Mouse (Mus musculus) ES-E14 (cell line): ENCODE measurements around the gene Xirp1. TPM values are rescaled to one million over a fixed set of nuclear protein-coding genes. Genes with fewer than 3 reads are reported as not detected.
A peak's percentile ranks its signal among the peaks of the same experiment; 100 is the strongest.

ENCODE experiments used
- DNase-seq: peaks from one replicate; pipeline ENCODE4 v3.0.0-alpha.2; 2013; ENCODE audit warnings: low read depth, low spot score
- H3K27ac ChIP-seq: 2 replicates; pipeline ENCODE4 v1.5.1; 2012; ENCODE audit warnings: low read depth, mild to moderate bottlenecking, low read length, moderate library complexity, mixed read lengths; ENCODE audit not compliant: poor library complexity, insufficient read depth, severe bottlenecking
- H3K36me3 ChIP-seq: 2 replicates; pipeline ENCODE4 v1.6.1; 2012; ENCODE audit warnings: mild to moderate bottlenecking, low read length, moderate library complexity, mixed read lengths; ENCODE audit not compliant: control insufficient read depth, poor library complexity, insufficient read depth, severe bottlenecking
- H3K4me1 ChIP-seq, 2 experiments: fragments of 150-350 bp in 1 of 2; sonication (generic) in 1 of 2; 2 replicates each; pipeline ENCODE4 v1.6.1; 2012; ENCODE audit warnings: low read length in 2 of 2, mild to moderate bottlenecking in 1 of 2, mixed read lengths in 1 of 2; ENCODE audit not compliant: control insufficient read depth in 2 of 2, insufficient read depth in 2 of 2, poor library complexity in 1 of 2
- H3K4me3 ChIP-seq, 2 experiments: fragments of 150-350 bp in 1 of 2; sonication (generic) in 1 of 2; 2 replicates each; pipeline ENCODE4 v1.5.1; 2012; ENCODE audit warnings: low read length in 2 of 2, low read depth in 1 of 2, mild to moderate bottlenecking in 1 of 2, mixed read lengths in 1 of 2; ENCODE audit not compliant: insufficient read depth in 1 of 2, poor library complexity in 1 of 2, severe bottlenecking in 1 of 2
- H3K9ac ChIP-seq: 2 replicates; pipeline ENCODE4 v1.6.1; 2012; ENCODE audit warnings: low read depth, mild to moderate bottlenecking, low read length, mixed read lengths; ENCODE audit not compliant: poor library complexity, insufficient read depth, severe bottlenecking
- H3K9me3 ChIP-seq: fragments of 150-350 bp; sonication (generic); 2 replicates; pipeline ENCODE4 v1.6.1; 2012; ENCODE audit warnings: low read depth, mild to moderate bottlenecking, low read length; ENCODE audit not compliant: control insufficient read depth, insufficient read depth
- CHD2 ChIP-seq: IDR thresholded peaks from 2 replicates; pipeline ENCODE4 v1.6.1; 2014; ENCODE audit warnings: mild to moderate bottlenecking, low read depth, low read length, inconsistent platforms
- HCFC1 ChIP-seq: IDR thresholded peaks from 2 replicates; pipeline ENCODE4 v1.6.1; 2012; ENCODE audit warnings: low read length, inconsistent platforms, borderline replicate concordance; ENCODE audit not compliant: insufficient read depth
- MAFK ChIP-seq: IDR thresholded peaks from 2 replicates; pipeline ENCODE4 v1.6.1; 2014; ENCODE audit warnings: mild to moderate bottlenecking, low read depth, low read length, inconsistent platforms; ENCODE audit not compliant: insufficient read depth
- ZC3H11A ChIP-seq: IDR thresholded peaks from 2 replicates; pipeline ENCODE4 v1.6.1; 2012; ENCODE audit warnings: low read depth, mild to moderate bottlenecking, inconsistent platforms, low read length, borderline replicate concordance
- ZNF384 ChIP-seq: IDR thresholded peaks from 2 replicates; pipeline ENCODE4 v1.6.1; 2012; ENCODE audit warnings: low read depth, low read length, inconsistent platforms
- in situ Hi-C, 2 experiments: fragments of 600-800 bp; cut with MboI; formaldehyde crosslinking; loops; one replicate each; pipeline ENCODE4 v1.15.1; 2025; ENCODE audit warnings: low sequenced_read_pairs in 2 of 2, inconsistent platforms in 1 of 2; ENCODE audit not compliant: unreplicated experiment in 2 of 2
- total RNA-seq: library from RNA; depleted of rRNA; stranded (reverse); fragments of 300-350 nt; gene quantifications from 2 replicates; pipeline ENCODE4 v1.2.3, GENCODE M21; 2012

The Xirp1 gene
- total RNA-seq, 1 experiment = 0.13 TPM

DNA sequence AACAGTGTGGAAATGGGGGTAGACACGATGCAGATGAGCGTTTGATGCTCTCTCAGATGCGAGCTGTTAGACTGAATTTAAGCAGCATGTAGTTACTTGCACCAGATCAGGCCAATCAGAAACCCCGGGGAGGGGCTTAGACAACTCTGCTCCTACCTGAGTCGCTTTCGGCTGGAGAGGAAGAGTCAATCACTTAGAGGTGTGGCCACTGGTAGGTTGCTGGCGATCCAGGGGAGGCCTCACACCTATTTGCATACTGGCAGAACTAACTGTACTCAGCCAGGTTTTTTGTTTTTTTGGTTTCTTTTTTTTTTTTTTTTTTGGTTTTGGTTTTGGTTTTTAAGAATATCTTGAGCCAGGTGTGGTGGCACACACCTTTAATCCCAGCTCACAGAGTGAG lies 35.1 kb downstream of the Xirp1 start:
- no peaks in the 10 kb centered on the region for H3K36me3 ChIP-seq
- no peaks in the 10 kb centered on the region for H3K9me3 ChIP-seq
- H3K27ac ChIP-seq = no peak overlapping the region
- H3K4me1 ChIP-seq = peaks cover 1 to 26% of the 10 kb centered on the region in 2 experiments; a peak in 2 of 4 replicates
- peak; percentile 75 for DNase-seq
- H3K4me3 ChIP-seq = no peak overlapping the region
- in situ Hi-C loops = no loop called here
- H3K9ac ChIP-seq = no peak overlapping the region
- TF ChIP-seq CHD2 (no peak), ZC3H11A (no peak), MAFK (no peak), HCFC1 (no peak), ZNF384 (peak; percentile 17; the same call in 1 of the 2 replicates)

DNA sequence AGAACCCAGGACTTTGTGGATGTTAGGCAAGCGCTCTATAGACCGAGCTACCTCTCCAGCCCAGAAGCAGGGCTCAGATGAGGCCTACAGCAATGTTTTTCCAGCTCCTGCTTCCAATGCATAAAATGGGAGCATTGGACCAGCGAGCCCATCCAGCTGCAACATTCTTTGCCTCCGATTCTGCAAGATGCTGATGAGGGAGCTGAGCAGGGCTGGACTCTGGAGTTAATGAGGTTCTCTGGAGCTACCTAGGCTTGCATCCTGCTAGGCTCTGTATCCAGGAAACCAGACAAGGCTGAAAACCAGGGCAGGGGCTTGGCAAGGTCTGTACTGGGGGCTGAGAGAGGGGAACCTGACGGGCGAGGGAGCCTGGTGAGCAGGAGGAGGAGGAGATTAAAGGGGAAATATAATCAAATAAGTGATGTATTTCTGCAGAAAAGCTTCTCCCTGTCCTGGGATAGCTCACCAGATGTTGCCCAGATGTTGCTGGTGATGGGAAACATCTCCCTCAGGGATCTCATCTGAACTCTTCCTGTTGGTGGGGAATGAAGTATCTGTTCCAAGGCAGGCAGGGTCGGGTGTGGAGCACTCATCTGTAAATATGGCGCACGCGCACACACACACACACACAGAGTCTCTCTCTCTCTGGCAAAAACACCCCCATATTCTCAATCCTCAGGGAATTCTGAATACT lies 37.4 kb downstream of the Xirp1 start:
- Histone ChIP-seq H3K27ac (peak overlapping the region; percentile 19; the same call in 1 of the 2 replicates), H3K9ac (no peak overlapping the region), H3K9me3 (no peaks in the 10 kb centered on the region), H3K4me3 (no peak overlapping the region), H3K4me1 (peaks cover 4 to 26% of the 10 kb centered on the region in 2 experiments; a peak in 2 of 4 replicates), H3K36me3 (no peaks in the 10 kb centered on the region; the same call in 1 of the 2 replicates)
- DNase-seq = no peak
- in situ Hi-C loops = no loop called here
- TF ChIP-seq ZC3H11A (no peak), HCFC1 (no peak), ZNF384 (no peak), MAFK (no peak), CHD2 (no peak)

DNA sequence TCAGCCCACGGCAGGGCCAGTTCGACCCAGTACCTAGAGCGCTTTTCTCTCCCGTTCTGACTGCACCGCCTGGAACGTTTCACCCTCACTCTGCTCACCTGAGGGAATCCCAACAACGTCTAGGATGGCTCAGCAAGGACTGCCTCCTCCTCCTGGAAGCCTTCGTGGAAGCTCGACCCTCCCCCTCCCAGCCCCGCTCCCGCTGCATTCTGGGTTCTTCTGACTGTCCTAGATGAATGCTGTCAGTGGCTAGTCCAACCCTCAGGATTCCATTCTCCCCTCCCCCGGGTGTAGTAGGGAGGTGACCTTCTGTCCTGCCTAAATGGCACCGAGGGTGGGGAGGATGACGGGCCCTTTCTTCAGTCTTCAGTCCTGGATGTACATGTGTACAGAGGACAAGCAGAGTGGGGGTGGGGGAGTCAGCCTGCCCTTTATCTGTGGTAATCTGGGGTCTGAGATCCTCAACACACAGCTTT lies 38.8 kb downstream of the Xirp1 start, which contains the start of gene Csrnp1:
Gene Csrnp1, minus strand, starts transcription at position 123 of the 476 bp plus-strand sequence.
- Histone ChIP-seq H3K9ac (peak within 1 kb of the TSS; percentile 79), H3K4me3 (peak within 1 kb of the TSS; percentile 83 to 87), H3K27ac (peak within 1 kb of the TSS; percentile 90), H3K36me3 (peaks cover 2% of the 10 kb centered on the region), H3K9me3 (no peaks in the 10 kb centered on the region), H3K4me1 (peaks cover 8 to 38% of the 10 kb centered on the region in 2 experiments)
- in situ Hi-C loops = no loop called here
- peak; percentile 91 for DNase-seq
- TF ChIP-seq MAFK (0 out of 2 replicates have a peak, but pooled peaks have one; percentile 13), ZNF384 (no peak), HCFC1 (0 out of 2 replicates have a peak, but pooled peaks have one; percentile 38), ZC3H11A (no peak)

DNA sequence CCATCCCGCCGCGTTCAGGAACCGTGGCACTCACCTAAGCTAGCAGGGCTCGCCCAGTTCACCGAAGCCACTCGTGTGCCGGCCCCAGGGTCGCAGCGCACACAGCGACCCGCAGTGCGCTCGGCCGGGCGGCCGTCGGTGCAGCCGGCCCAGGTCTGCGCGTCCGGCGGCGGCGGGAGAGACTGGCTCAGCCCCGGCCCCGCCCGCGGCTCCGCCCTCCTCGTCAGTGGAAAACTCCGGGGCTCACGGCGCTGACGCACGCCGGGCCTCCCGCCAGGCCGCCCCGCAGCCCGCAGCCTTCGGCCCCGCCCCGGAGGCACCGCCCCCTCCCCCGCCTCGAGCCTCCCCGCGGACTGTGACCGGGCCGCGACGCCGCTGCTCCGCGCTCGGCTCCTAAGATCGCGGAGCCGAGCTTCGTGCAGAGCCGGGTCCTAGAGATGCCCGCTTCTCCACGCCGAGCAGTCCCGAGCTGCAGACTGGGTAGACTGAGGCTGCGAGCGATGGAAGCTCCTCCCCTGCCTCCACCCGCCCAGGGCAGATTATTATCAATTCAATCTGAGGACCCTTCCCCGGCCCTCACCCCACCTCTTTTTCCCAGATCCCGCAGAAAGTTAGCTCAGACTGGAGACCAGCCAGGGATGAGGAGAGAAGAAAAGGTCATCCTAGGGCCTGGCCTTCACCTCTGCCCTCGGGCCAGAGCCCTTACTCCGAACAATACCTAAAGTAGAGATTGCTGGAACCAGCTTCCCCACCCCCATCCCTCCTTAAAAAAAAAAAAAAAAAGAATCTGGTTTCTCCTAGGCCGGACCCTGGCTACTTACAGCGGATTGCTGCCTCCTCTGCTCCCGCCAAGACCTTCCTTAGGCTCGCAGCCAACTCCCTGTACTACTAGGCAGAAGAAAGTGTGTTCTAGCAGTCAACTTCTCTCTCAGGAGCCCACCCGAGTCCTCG lies 39.5 kb downstream of the Xirp1 start:
- no peak for DNase-seq
- Histone ChIP-seq H3K9ac (peak overlapping the region; percentile 79), H3K4me1 (peaks cover 10 to 43% of the 10 kb centered on the region in 2 experiments), H3K9me3 (no peaks in the 10 kb centered on the region), H3K27ac (peak overlapping the region; percentile 90), H3K36me3 (peaks cover 2% of the 10 kb centered on the region), H3K4me3 (peak overlapping the region; percentile 83 to 87)
- no peak for TF ChIP-seq HCFC1
- no peak for TF ChIP-seq ZC3H11A
- TF ChIP-seq ZNF384 = peak; percentile 90
- in situ Hi-C loops = no loop called here
